Mouse (Mus musculus): ENCODE data around the gene Trappc3l.

Trappc3l gene

DNA sequence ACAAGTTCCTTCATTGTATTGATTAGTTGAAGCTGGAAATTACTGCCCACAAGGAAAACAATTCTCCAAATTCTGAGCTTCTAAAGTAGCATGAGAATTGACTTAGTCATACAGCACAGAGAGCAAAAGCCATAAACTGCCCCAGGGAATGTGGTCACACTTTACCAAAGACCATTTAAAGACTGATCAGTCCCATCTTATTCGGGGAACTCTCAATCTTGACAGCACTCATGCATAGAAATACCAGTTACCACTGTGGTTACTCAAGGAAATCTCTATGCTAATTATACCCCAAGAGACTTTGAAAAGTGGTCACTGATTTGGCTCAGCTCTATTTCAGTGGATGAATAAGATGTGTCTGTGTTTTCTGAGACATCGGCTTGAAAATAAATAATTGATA is 57.8 kb downstream of the Trappc3l start:
- DNase-seq (ENCODE audit: low spot score), result no peak

DNA sequence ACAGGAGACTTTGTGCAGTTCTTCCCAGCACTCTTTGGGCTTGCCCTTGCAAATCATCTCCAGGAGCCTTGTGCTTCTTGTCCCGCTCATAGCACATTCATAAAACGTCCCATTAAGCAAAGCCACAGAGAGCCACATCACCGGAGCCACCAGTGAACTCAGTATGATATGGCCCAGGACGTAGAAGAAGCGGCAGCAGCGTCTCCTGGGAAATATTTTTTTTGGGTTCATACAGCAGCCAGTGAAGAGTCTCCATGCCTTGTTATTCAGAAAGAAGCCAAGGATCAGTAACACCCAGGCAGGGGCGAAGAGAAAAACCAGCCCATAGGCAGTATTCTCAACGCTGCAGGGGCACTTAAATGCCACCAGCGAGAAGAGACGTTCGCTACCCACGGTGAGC is 58.6 kb downstream of the Trappc3l start:
- no peak for DNase-seq (ENCODE audit: low spot score)

DNA sequence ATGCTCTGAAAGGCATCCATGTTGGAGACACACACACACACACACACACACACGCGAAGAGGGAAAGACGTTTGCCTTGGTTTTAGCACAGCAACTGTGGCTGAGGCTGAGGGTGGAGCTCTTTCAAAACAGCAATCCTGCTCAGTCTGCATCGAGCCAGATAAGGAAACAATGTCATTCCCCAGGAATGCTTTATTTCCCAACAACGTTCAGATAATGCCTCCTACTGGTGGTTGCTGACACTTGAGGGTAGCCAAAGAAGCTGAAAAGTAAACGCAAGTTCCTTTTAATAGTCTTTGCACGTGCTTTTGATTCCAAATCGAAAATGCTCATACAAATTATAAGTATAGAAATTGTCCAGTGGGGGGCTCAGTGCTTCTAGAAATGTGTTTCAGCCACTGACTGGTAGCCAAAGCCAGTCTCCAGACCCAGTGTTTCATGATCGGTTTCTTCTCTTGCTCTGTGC is 59.1 kb downstream of the Trappc3l start, which contains the start of gene Calhm5:
Calhm5 (minus strand) TSS at position 102 of the 466 bp plus-strand sequence.
- DNase-seq (ENCODE audit: low spot score), result peak; percentile 86

DNA sequence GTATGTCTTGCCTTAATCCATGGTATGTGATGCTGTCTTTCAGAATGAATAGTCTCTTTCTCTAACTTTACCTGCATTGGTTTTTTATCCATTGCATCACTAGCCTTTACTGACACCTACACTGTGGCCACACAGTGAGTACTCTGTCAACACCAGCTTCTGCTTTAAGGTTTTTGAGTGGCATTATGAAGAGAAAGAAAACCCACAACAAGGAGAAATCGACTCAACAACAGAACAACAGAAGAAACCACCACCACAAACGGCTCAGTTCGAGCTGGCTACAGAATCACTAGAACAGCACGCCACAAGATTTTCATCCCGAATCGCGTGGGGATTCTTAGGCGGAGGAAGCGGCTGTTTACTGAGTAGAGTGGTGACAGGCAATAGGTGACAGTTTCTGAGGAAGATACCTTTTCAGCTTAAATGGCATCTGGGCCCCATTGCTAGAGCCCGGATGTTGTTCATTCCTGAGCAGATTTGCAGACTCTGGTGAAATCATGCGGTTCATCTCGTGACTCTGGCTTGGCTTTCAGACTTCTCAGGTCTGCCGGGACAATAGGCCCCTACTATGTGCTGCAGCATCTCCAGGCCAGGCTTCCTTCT is 73.6 kb downstream of the Trappc3l start:
- no peak for DNase-seq (ENCODE audit: low spot score)

DNA sequence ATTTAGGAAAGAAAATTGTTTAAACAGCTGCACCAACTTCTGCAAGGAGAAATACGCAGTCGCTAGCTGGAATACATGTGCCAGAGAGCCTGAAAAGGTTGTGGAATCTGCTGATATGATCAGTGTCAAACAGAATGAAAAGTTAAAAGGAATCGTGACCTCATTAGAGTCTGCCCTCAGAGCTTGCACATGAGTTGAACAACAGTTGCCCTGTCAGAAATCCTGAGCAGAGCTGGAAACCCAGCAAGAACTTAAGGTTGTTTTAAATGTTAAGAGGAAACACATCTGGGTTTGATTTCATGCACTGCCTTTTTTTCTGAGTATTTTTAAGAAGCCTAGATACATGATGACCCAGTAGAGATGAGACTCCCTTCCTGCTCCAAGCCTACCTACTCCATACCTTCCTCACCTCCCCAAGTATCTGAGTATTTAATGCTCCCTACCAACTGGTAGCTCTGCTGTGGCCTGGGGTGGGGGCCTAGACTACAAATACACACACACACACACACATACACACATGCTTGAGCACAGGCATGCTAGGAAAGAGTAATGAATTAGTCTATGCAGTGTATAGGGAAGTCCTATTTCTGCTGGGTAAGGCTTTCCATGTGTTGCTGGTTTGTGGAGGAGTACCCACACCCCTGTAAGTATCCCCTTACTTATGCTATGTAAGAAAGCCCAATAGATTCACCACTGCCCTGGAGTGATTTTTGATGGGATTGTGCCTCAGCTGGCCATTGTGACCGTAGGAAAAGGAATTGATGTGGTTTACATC is 74.8 kb downstream of the Trappc3l start:
- peak; percentile 14 for DNase-seq (ENCODE audit: low spot score)

DNA sequence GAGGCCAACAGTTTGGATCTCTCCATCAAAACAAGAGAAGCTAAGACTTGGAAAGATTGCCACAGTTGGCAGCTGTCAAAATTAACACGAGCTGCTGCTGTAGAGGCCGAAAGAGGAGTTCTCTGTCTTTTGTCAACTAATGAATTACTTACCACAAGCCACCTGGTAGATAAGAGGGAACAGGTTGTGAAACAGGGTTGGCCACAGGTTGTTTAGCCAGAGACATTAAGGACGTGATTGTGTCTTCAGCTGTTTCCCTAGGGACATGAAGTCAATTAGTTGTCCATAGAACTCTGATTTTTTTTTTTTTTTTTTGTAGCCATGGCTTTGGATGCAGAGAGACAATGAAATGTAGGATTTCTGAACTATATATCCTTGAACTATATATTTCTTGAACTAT is 79.7 kb downstream of the Trappc3l start:
- DNase-seq (ENCODE audit: low spot score), result peak; percentile 28

DNA sequence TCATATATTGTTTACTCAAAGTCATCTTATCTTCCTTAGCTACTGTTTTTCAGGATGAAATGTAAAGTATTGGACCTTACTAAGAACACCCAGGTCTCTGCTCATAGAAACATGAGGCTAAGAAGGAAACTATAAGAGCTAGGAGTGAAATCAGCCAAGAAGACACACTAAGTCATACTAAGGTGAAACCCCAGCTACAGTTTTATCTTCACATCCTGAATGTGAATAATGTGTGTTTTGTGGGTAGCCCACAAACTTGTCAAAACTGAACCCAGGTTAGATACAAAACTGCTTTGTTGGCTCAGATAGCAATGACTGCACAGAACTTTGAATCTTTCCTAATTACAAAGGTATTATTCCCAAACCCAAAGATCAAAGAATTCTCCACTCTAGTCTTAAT is 80.4 kb downstream of the Trappc3l start:
- no peak for DNase-seq (ENCODE audit: low spot score)

DNA sequence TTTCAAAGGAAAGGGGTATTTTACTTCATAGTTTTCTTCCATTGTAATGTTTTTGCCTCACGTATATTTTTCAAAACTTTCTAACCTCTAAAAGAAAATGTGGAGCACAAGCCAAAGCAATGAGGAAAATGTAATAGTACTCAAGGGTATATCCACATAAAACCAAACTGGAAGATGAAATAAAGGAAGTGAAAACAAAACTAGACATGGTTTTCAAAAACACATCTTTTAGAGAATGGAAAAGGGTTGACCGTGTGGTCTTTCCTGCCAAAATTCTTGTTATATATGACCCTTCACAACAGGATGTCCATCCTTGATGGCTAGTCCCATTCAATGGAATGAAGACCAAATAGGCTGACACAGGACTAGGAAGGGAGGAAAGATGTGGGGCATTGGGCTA is 81.0 kb downstream of the Trappc3l start:
- no peak for DNase-seq (ENCODE audit: low spot score)

GRCm38 (mm10) chr10:34127392-34128378 is 90.3 kb downstream of the Trappc3l start, which contains the start of gene Calhm6:
Gene Calhm6 (minus strand): TSS chr10:34127984.
- DNase-seq (ENCODE audit: low spot score), result no peak

- DNase-seq (ENCODE audit: low spot score), result peak; percentile 99
Observed at GRCm38 (mm10) chr10:34128391-34128790, 91.0 kb downstream of the Trappc3l start.

GRCm38 (mm10) chr10:34131356-34131755 is 94.0 kb downstream of the Trappc3l start:
- peak; percentile 21 for DNase-seq (ENCODE audit: low spot score)

DNA sequence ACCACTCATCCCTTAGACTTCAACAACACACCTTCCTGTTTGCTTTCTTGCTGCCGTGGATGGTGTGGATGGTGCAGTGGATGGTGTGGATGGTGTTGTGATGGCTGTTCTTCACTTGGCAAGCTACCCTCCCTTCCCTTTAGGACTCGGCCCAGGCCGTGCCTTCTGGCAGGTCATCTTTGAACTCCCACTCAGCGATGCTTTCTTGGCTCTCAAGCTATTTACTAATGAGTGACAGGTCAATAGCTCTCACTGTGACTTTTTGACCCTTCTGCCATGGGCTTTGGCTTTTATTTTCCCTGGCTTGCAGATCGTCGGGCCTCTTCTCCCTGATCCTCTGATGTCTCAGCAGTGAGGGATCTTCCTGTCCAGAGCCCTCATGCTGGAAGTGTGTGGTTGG is 99.0 kb downstream of the Trappc3l start:
- DNase-seq (ENCODE audit: low spot score), result no peak

- DNase-seq (ENCODE audit: low spot score), result no peak
Observed at GRCm38 (mm10) chr10:34138027-34138426, 100.6 kb downstream of the Trappc3l start.

GRCm38 (mm10) chr10:34139768-34140167 is 102.4 kb downstream of the Trappc3l start:
- DNase-seq (ENCODE audit: low spot score), result peak; percentile 58

- no peak for DNase-seq (ENCODE audit: low spot score)
Observed at GRCm38 (mm10) chr10:34141693-34142092, 104.3 kb downstream of the Trappc3l start.

DNA sequence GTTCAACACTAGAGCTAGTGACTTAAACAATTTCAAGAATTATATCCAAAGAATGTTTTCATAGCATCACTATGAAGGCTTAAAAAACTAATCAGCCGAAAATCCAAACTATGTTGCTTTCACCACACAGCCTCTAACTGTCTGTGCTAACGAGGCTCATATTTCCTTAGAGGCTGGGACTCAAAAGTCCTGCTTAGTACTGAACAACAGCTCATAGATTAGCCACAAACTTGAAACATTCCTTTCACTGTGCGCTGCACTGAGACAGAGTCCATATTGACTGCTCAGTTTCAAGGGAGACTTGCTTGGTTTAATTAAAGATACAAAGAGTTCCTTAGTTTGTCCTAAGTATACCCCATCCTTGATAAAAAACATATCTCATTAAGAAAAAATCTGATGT is 112.4 kb downstream of the Trappc3l start:
- no peak for DNase-seq (ENCODE audit: low spot score)

DNA sequence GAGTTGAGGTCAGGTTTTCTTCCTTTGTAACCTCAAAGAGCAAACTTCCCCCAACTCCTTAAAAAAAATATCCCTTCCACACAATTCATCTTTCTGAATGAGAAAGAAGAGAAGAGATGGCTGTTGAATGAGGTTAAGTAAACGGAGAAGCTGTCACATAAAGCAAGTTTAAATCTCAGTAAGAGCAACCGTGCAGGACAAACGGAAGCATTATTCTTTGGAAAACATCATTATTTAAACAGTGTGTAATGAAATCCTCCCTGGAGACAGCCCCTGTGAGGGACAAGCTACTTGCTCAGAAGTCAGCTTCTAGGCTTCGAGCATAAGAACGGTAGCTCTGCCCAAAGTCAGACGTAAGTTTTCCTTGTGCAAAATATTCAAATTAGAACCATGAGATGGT is 113.1 kb downstream of the Trappc3l start:
- no peak for DNase-seq (ENCODE audit: low spot score)

GRCm38 (mm10) chr10:34151827-34152226 is 114.4 kb downstream of the Trappc3l start:
- peak; percentile 51 for DNase-seq (ENCODE audit: low spot score)

DNA sequence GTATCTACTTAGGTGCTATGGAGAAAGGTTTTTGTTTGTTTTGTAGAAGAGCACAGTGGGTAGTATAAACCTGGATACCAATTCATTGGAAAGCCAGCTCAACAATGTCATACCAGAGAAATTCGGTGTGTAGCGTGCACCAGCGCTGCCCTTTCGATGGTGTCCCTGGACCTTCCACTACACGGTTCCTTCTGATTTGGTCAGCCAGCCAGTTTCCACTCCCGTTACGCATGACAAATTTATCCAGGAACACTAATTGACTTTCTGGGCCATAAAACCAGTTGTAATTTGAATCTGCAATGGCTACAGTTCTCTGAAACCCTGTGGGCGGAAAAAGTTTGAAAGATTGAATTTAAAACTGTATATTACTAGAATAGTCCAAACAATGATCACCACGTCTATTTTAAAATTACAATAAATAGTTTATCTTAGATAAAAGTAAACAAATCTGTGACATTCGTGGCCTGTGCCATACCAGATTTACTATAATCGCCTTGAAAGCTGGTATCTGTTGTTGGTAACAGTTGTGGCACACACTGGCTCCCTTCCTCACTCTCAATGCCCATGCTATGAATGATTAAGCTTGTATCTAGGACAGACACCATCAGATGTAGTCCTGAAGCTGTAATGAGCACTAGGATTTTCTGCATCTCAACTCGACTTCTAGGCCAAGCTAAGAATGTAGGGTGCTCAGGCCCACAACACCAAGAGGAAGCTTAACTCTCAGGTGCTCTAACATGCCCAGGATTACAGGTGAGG is 118.6 kb downstream of the Trappc3l start:
- no peak for DNase-seq (ENCODE audit: low spot score)
